Mouse (Mus musculus) midbrain, embryonic 13.5 days (tissue): Measurements from ENCODE around the gene Tmem50b. TPM values are rescaled to one million over a fixed set of nuclear protein-coding genes. Genes with fewer than 3 reads are reported as not detected.
A peak's percentile ranks its signal among the peaks of the same experiment; 100 is the strongest.
"Not testable (repeated sequence)": the region's sequence is repeated elsewhere in the genome, so short reads cannot be mapped to it uniquely, and the experiment has no call there.

Experiments
- ATAC-seq: fragments of 200-750 bp; cut with Nextera tagmentation; 2 replicates; pipeline ENCODE4 v1.8.0; 2017; ENCODE audit warnings: mild to moderate bottlenecking, moderate TSS enrichment, moderate library complexity
- H3K27ac ChIP-seq: fragments of 300-500 bp; sonication (generic); 2 replicates; pipeline ENCODE4 v1.5.1; 2015; ENCODE audit warnings: inconsistent platforms, mild to moderate bottlenecking, moderate library complexity
- H3K27me3 ChIP-seq: fragments of 300-500 bp; sonication (generic); 2 replicates; pipeline ENCODE4 v1.6.1; 2015; ENCODE audit warnings: mild to moderate bottlenecking, inconsistent platforms
- H3K36me3 ChIP-seq: fragments of 300-500 bp; sonication (generic); 2 replicates; pipeline ENCODE4 v1.6.1; 2015; ENCODE audit warnings: mild to moderate bottlenecking, inconsistent platforms
- H3K4me1 ChIP-seq: fragments of 300-500 bp; sonication (generic); replicated peaks from 2 replicates; pipeline ENCODE4 v1.6.1; 2015; ENCODE audit warnings: inconsistent platforms
- H3K4me2 ChIP-seq: fragments of 300-500 bp; sonication (generic); replicated peaks from 2 replicates; pipeline ENCODE4 v1.6.1; 2015; ENCODE audit warnings: moderate library complexity, mild to moderate bottlenecking, inconsistent platforms
- H3K4me3 ChIP-seq: fragments of 300-500 bp; sonication (generic); replicated peaks from 2 replicates; pipeline ENCODE4 v1.5.1; 2015; ENCODE audit warnings: mild to moderate bottlenecking, inconsistent platforms
- H3K9ac ChIP-seq: fragments of 300-500 bp; sonication (generic); replicated peaks from 2 replicates; pipeline ENCODE4 v1.6.1; 2015; ENCODE audit warnings: mild to moderate bottlenecking, inconsistent platforms
- H3K9me3 ChIP-seq: fragments of 300-500 bp; sonication (generic); 2 replicates; pipeline ENCODE4 v1.6.1; 2016; ENCODE audit warnings: mild to moderate bottlenecking, inconsistent platforms
- WGBS: fragments of 180-500 bp; shearing (Covaris S2); methylation state at CpG from one replicate; pipeline ENCODE4 v1.1.7; 2015; 5-methylcytosine and 5-hydroxymethylcytosine counted together
- polyA plus RNA-seq: library from polyadenylated mRNA; unstranded; fragments of >200 nt; fragmentation: Nextera tagmentation; extraction: Ambion mirVana; gene quantifications from 2 replicates; pipeline ENCODE4 v1.2.1, GENCODE M21; 2015

The Tmem50b gene
- polyA plus RNA-seq = 50.5 and 55.1 TPM in 2 replicates

DNA sequence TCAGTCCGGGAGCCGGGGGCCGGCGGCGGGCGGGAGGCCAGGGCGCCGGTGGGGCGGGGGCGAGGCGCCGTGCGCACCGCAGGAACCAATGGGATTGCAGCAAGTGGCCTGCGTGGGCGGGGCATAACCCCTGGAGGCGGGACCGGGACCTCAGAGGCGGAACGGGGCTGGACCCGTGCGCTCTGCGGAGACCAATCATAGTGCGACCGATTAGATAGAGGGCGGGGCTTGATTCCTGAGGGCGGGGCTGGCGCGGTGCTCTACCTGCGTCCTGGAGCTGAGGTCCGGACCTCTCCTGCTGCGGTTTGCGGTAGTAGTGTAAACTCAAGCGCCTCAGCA, at the start of gene Tmem50b:
Gene Tmem50b (minus strand): TSS at position 129 of the 339 bp plus-strand sequence.
- H3K27me3 ChIP-seq = peaks cover 16% of the 10 kb centered on the region
- WGBS = under 1% methylated on average over 34 of the region's 34 CpGs
- H3K4me1 ChIP-seq = peaks cover 12% of the 10 kb centered on the region
- H3K9me3 ChIP-seq = no peaks in the 10 kb centered on the region
- peak within 1 kb of the TSS; percentile 74 for H3K27ac ChIP-seq
- H3K36me3 ChIP-seq = no peaks in the 10 kb centered on the region
- ATAC-seq = peak; percentile 99
- peak within 1 kb of the TSS; percentile 88 for H3K4me2 ChIP-seq
- H3K4me3 ChIP-seq = peak within 1 kb of the TSS; percentile 79
- peak within 1 kb of the TSS; percentile 84 for H3K9ac ChIP-seq

DNA sequence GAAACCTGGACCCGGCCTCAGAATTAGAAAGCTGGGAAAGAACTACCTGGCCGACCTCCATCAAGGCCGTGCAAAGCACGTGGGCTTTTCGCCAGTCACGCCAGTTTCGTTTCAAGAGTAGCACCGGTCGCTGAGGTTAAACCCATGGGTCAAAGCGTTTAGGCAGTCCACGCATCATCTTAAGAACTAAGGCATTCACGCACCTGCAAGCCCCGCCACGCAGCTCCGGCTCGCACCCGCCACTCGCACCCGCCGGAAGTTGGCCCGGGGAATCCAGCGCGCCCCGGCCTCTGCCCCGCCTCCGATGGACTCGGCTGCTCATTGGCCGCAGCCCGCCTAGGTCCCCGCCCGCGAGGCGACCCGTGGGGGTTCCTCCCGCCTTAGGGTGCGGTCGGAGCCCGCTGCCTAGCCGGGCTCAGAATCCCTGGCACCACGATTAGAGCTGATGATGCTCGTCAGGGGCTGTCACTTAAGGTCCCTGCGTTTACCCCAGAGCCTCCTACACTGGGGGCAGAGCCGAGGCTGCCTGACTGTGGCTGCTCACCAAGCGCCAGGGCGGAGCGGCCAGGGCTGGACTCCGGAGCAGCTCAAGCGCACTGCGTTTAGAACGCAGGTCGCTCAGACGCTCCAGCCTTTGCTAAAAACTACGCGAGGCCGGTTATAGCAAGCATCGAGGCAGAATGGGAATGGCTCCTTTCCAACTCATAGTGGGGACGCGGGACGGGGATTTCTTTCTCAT, 49.2 kb upstream of the Tmem50b start, which contains the start of gene Gart:
Gene Gart (minus strand): TSS at position 272 of the 739 bp plus-strand sequence.
- H3K4me1 ChIP-seq = peaks cover 28% of the 10 kb centered on the region
- peak within 1 kb of the TSS; percentile 88 for H3K4me2 ChIP-seq
- peak within 1 kb of the TSS; percentile 98 for H3K27ac ChIP-seq
- no peaks in the 10 kb centered on the region for H3K27me3 ChIP-seq
- H3K4me3 ChIP-seq = peak within 1 kb of the TSS; percentile 74
- H3K9ac ChIP-seq = peak within 1 kb of the TSS; percentile 87
- H3K36me3 ChIP-seq = peaks cover 14% of the 10 kb centered on the region
- no peaks in the 10 kb centered on the region for H3K9me3 ChIP-seq
- under 1% methylated on average over 59 of the region's 59 CpGs for WGBS
- ATAC-seq = peak; percentile 91

DNA sequence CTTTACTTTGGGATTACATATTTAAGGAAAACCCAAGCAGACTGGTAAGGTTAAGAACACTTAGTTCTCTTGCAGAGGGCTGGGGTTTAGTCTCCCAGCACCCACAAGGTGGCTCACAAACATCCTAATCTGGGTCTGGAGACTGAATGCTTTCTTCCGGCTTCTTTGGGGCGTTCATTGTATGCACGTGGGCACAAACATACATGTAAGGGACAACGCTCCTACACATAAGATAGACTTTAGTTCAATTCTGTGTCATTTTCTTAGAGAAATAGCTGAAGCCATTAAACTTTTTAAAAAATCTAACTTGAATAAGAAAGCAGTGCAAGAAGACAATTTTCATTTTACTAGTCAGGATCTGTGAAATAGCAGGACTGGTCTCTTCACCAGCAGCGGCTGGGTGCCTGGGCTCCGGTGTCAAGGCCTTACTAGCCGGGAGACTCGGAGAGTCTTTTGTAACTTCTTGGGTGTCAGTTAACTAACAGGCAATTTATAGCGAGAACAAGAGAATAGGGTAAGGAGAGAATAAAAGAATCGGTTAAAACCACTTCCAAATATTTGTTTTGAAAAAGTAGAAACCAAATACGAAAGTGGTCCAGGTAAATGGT, 48.5 kb upstream of the Tmem50b start:
- no peak overlapping the region for H3K27ac ChIP-seq

DNA sequence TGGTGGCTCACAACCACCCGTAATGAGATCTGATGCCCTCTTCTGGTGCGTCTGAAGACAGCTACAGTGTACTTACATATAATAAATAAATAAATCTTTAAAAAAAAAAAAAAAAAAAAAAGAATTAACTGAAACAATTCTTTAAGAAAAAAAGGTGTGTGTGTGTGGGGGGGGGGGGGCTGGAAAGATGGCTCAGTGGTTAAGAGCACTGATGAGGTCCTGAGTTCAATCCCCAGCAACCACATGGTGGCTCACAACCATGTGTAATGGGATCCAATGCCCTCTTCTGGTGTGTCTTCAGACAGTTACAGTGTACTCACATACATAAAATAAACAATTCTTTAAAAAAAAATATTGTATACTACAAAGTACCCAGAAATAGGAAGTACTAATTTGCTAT, 47.8 kb upstream of the Tmem50b start:
- Histone ChIP-seq H3K36me3 (peaks cover 24% of the 10 kb centered on the region), H3K4me1 (peaks cover 24% of the 10 kb centered on the region)
- not testable (repeated sequence) for H3K4me3 ChIP-seq, H3K27me3 ChIP-seq, ATAC-seq, H3K27ac ChIP-seq, H3K9ac ChIP-seq, H3K4me2 ChIP-seq, H3K9me3 ChIP-seq
- WGBS = 50% methylated on average over 1 of the region's 2 CpGs

More for the DNA sequence above, 48.5 kb upstream of the Tmem50b start:
- WGBS = 1% methylated on average over 11 of the region's 11 CpGs
- peak overlapping the region; percentile 88 for H3K4me2 ChIP-seq
- peaks cover 28% of the 10 kb centered on the region for H3K4me1 ChIP-seq
- H3K36me3 ChIP-seq = peaks cover 18% of the 10 kb centered on the region
- H3K9me3 ChIP-seq = no peaks in the 10 kb centered on the region
- H3K9ac ChIP-seq = peak overlapping the region; percentile 87
- no peaks in the 10 kb centered on the region for H3K27me3 ChIP-seq
- peak overlapping the region; percentile 74 for H3K4me3 ChIP-seq
- no peak for ATAC-seq

DNA sequence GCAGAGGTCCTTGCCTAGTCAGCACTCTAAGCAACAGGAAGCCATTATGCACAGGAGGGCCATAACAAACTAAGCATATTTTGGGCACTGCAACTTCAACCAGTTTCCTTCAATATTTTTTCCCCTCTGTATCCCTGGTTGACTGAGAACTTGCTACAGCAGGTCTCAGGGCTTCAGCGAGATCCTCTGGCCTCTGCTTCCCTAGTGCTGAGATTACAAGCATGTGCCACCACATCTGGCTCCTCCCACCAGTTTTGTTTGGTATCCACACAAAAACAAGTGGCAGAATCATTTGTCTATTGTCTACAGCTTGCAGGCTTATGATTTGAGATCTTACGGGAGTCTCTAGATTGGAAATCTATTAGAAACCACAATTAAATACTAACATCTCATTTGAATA, 47.3 kb upstream of the Tmem50b start:
- no peaks in the 10 kb centered on the region for H3K9me3 ChIP-seq
- H3K27me3 ChIP-seq = no peaks in the 10 kb centered on the region
- H3K4me2 ChIP-seq = no peak overlapping the region
- H3K4me3 ChIP-seq = no peak overlapping the region
- WGBS = 85% methylated on average over 2 of the region's 2 CpGs
- H3K27ac ChIP-seq = no peak overlapping the region
- H3K9ac ChIP-seq = no peak overlapping the region
- H3K4me1 ChIP-seq = peaks cover 19% of the 10 kb centered on the region
- peaks cover 29% of the 10 kb centered on the region for H3K36me3 ChIP-seq
- no peak for ATAC-seq

DNA sequence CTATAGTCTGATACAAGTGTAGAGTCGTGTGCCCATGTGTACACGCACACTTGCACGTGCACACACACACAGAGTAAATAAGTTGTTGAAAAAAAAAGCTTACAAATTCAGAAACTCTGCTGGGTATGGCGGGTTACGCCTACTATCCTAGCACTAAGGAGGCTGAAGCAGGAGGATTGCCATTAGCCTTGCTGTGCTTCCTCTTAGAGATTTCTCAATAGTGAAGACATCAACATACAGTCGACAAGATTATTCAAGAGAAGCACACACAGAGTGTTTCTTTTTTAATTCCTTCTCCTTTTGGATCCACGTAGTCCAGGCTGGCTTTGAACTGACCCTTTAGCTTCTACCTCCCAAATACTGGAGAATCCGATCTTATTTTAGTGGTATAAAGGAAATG, 42.6 kb upstream of the Tmem50b start:
- no peak overlapping the region for H3K4me2 ChIP-seq
- peaks cover 74% of the 10 kb centered on the region for H3K36me3 ChIP-seq

DNA sequence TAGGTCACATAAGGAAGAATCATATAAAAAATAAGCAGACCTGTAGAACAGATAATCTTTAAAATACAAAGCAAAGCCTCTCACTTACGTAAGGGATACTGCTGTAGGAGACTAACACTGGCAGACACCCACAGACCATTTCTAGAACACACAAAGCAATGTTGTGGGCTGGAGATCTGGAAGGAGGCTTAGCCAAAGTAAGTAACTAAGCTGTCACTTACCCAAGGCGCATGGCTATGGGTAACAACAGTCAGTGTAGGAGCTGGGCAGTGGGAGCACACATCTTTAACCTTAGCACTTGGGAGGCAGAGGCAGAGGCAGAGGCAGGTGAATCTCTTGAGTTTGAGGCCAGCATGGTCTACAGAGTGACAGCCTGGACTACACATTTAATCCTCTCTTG, 42.0 kb upstream of the Tmem50b start:
- Histone ChIP-seq H3K27ac (no peak overlapping the region), H3K36me3 (peaks cover 78% of the 10 kb centered on the region), H3K4me3 (no peak overlapping the region), H3K27me3 (no peaks in the 10 kb centered on the region), H3K9ac (no peak overlapping the region), H3K4me2 (no peak overlapping the region), H3K9me3 (no peaks in the 10 kb centered on the region), H3K4me1 (peaks cover under 1% of the 10 kb centered on the region; the same call in 1 of the 2 replicates)
- no peak for ATAC-seq
- 94% methylated on average over 2 of the region's 2 CpGs for WGBS

More for the DNA sequence above, 42.6 kb upstream of the Tmem50b start:
- no peak overlapping the region for H3K27ac ChIP-seq
- no peaks in the 10 kb centered on the region for H3K9me3 ChIP-seq
- no peak overlapping the region for H3K9ac ChIP-seq
- peaks cover 4% of the 10 kb centered on the region; the same call in 1 of the 2 replicates for H3K4me1 ChIP-seq
- H3K4me3 ChIP-seq = no peak overlapping the region
- 94% methylated on average over 8 of the region's 8 CpGs for WGBS
- ATAC-seq = no peak
- H3K27me3 ChIP-seq = no peaks in the 10 kb centered on the region

DNA sequence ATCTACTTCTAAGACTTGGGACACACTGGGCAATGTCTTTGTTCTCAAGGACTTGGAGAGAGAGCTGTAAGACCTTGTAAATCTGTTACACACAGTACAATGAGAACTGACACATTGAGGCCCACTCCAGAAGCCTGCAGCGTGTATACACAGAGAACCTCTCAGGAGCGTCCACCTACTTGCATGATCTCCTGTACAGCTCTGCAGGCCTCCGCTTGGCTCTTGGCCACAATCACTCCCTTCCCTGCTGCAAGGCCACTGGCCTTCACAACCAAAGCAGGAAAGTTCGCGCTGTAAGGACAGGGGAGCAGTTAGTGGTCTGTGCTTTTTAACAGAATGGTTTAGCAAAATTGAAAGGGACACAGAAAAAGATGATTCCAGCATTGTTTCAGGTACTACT, 41.6 kb upstream of the Tmem50b start:
- no peak for ATAC-seq
- H3K27ac ChIP-seq = no peak overlapping the region

DNA sequence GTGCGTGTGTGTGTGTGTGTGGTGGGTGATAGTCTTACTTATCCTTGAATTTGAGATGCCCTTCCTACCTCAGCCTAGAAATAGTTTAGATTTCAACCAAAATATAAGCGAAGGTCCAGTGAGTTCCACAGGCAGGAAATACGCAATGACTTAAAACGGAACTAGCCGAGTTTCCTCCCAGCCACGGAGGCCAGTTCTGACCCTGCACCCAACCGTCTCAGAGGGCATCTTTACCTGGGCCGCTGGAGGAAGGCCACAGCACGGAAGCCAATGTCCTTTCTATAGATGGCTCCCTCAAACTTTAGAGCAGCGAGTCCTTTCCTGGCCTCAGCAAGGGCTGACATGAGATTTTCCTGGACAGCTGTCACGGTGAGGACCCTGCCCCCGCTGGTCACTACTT, 36.0 kb upstream of the Tmem50b start:
- no peak overlapping the region for H3K9ac ChIP-seq
- no peaks in the 10 kb centered on the region for H3K9me3 ChIP-seq
- H3K4me1 ChIP-seq = no peaks in the 10 kb centered on the region
- no peak overlapping the region for H3K4me2 ChIP-seq
- H3K27me3 ChIP-seq = no peaks in the 10 kb centered on the region
- peaks cover 86% of the 10 kb centered on the region for H3K36me3 ChIP-seq
- 95% methylated on average over 12 of the region's 12 CpGs for WGBS
- ATAC-seq = no peak
- no peak overlapping the region for H3K27ac ChIP-seq
- H3K4me3 ChIP-seq = no peak overlapping the region

More for the DNA sequence above, 41.6 kb upstream of the Tmem50b start:
- H3K4me2 ChIP-seq = no peak overlapping the region
- peaks cover 83% of the 10 kb centered on the region for H3K36me3 ChIP-seq
- H3K9me3 ChIP-seq = no peaks in the 10 kb centered on the region
- H3K9ac ChIP-seq = no peak overlapping the region
- H3K4me3 ChIP-seq = no peak overlapping the region
- H3K4me1 ChIP-seq = no peaks in the 10 kb centered on the region
- WGBS = 94% methylated on average over 5 of the region's 5 CpGs
- no peaks in the 10 kb centered on the region for H3K27me3 ChIP-seq

DNA sequence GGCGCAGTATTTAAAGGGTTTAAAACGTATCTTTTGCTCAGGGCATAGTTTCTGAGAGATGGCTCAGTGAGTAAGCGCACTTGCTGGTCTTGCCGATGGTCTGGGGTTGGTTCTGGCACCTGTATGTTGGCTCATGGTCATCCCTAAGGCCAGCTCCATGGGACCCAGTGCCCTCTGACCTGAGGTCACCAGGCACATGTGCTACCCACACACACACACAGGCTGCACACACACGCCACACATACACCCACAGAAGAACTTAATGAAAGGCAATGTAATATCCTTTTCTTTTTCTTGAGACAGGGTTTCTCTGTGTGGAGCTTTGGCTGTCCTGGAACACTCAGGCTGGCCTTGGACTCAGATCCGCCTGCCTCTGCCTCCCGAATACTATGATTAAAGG, 35.3 kb upstream of the Tmem50b start:
- WGBS = 97% methylated on average over 7 of the region's 7 CpGs
- Histone ChIP-seq H3K27me3 (no peaks in the 10 kb centered on the region), H3K9ac (no peak overlapping the region), H3K4me3 (no peak overlapping the region), H3K4me1 (no peaks in the 10 kb centered on the region), H3K27ac (no peak overlapping the region), H3K4me2 (no peak overlapping the region), H3K36me3 (peaks cover 86% of the 10 kb centered on the region), H3K9me3 (no peaks in the 10 kb centered on the region)
- ATAC-seq = no peak

DNA sequence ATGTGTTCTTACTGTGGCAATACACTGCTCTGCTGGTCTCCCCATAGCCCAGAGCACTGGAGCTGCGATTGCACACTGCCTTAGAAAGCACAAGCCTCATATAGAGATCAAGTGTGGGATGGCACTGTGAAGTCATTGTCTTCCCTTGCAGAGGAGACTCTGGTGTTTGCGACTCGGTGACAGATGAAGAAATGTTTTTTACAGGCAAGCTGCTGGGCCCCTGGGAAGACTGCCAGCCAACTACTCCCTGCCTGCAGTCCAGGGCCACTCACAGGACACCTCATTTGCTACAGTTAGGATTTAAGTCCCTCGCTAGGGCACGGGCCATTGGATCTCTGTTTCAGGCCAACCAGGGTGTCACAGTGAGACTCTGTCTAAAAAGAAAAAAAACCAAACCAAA, 34.8 kb upstream of the Tmem50b start:
- H3K9me3 ChIP-seq = no peaks in the 10 kb centered on the region
- no peak overlapping the region for H3K27ac ChIP-seq
- no peak overlapping the region for H3K4me3 ChIP-seq
- 89% methylated on average over 5 of the region's 5 CpGs for WGBS
- no peak for ATAC-seq
- H3K4me2 ChIP-seq = no peak overlapping the region
- peaks cover 86% of the 10 kb centered on the region for H3K36me3 ChIP-seq
- H3K9ac ChIP-seq = no peak overlapping the region
- no peaks in the 10 kb centered on the region for H3K27me3 ChIP-seq
- H3K4me1 ChIP-seq = no peaks in the 10 kb centered on the region

DNA sequence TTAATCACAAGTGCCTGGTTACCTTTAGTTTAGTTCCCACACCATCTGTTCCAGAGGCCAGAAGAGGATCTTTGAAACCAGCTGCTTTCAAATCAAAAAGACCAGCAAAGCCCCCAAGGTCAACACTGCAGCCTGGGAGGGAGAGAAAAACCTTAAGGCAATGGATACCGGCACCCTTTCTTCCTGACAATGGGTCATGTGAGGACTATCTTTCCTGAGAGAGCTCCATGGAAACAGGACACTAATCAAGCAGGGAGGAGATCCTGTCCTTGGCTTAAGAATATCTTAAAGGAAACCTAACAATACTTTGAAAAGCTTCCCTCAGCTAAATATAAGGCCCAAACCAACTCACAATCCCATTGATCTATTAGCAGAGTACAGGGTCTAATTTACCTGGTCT, 33.0 kb upstream of the Tmem50b start:
- WGBS = 65% methylated on average over 1 of the region's 1 CpGs
- Histone ChIP-seq H3K27me3 (no peaks in the 10 kb centered on the region), H3K4me1 (no peaks in the 10 kb centered on the region), H3K9me3 (no peaks in the 10 kb centered on the region), H3K9ac (no peak overlapping the region), H3K4me3 (no peak overlapping the region), H3K36me3 (peaks cover 83% of the 10 kb centered on the region), H3K4me2 (no peak overlapping the region), H3K27ac (0 out of 2 replicates have a peak overlapping the region, but pooled peaks have one; percentile 19)
- no peak for ATAC-seq
